Mouse (Mus musculus): Measurements from ENCODE around the gene Abca17. TPM values are rescaled to one million over a fixed set of nuclear protein-coding genes. Genes with fewer than 3 reads are reported as not detected.
A peak's percentile ranks its signal among the peaks of the same experiment; 100 is the strongest.

The Abca17 gene
- polyA plus RNA-seq, 1 experiment from 2014 or later, result not detected

GRCm38 (mm10) chr17:24279907-24280306 lies 71.0 kb downstream of the Abca17 start:
- Histone ChIP-seq H3K27ac (replicated peaks) (no peak overlapping the region), H3K4me1 (replicated peaks) (no peaks in the 10 kb centered on the region; the same call in 1 of the 2 replicates), H3K9ac (no peak overlapping the region), H3K36me3 (replicated peaks) (no peaks in the 10 kb centered on the region), H3K27me3 (no peaks in the 10 kb centered on the region), H3K9me3 (replicated peaks) (no peaks in the 10 kb centered on the region), H3K4me3 (replicated peaks) (no peak overlapping the region), H3K4me2 (no peak overlapping the region)
- WGBS (ENCODE audit: insufficient replicate concordance), result 26% methylated on average over 4 of the region's 4 CpGs
- no peak for ATAC-seq (ENCODE audit: insufficient read depth)

DNA sequence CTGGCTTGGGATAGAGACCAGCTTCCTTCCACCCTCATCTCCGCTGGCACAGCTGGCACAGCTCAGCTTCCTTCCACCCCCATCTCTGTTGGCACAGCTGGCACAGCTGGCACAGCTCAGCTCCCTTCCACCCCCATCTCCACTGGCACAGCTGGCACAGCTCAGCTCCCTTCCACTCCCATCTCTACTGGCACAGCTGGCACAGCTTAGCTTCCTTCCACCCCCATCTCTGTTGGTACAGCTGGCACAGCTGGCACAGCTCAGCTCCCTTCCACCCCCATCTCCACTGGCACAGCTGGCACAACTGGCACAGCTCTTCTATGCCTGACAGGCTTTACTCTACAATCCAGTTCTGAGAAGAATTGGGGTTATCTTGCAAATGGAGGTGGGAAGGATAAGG lies 83.7 kb downstream of the Abca17 start:
- no peaks in the 10 kb centered on the region for H3K4me1 ChIP-seq (replicated peaks)
- H3K27me3 ChIP-seq, result peaks cover 5% of the 10 kb centered on the region; the same call in 1 of the 2 replicates
- no peak overlapping the region for H3K4me3 ChIP-seq (replicated peaks)
- no peak overlapping the region for H3K4me2 ChIP-seq
- H3K9me3 ChIP-seq (replicated peaks), result no peaks in the 10 kb centered on the region
- H3K27ac ChIP-seq (replicated peaks), result no peak overlapping the region
- no peaks in the 10 kb centered on the region for H3K36me3 ChIP-seq (replicated peaks)
- no peak overlapping the region for H3K9ac ChIP-seq
- 66% methylated on average over 1 of the region's 1 CpGs for WGBS (ENCODE audit: insufficient replicate concordance)
- ATAC-seq (ENCODE audit: insufficient read depth), result no peak

GRCm38 (mm10) chr17:24264766-24265165 lies 86.1 kb downstream of the Abca17 start:
- WGBS (ENCODE audit: insufficient replicate concordance), result 56% methylated on average over 2 of the region's 2 CpGs
- Histone ChIP-seq H3K9ac (no peak overlapping the region), H3K9me3 (replicated peaks) (no peaks in the 10 kb centered on the region), H3K27me3 (peaks cover 5% of the 10 kb centered on the region; the same call in 1 of the 2 replicates), H3K27ac (replicated peaks) (no peak overlapping the region), H3K4me3 (replicated peaks) (no peak overlapping the region), H3K36me3 (replicated peaks) (no peaks in the 10 kb centered on the region), H3K4me2 (no peak overlapping the region), H3K4me1 (replicated peaks) (0 out of 2 replicates have a peak, but pooled peaks cover 7% of the 10 kb centered on the region)
- ATAC-seq (ENCODE audit: insufficient read depth), result no peak

- Histone ChIP-seq H3K27ac (replicated peaks) (no peak overlapping the region), H3K9ac (no peak overlapping the region), H3K4me3 (replicated peaks) (no peak overlapping the region), H3K9me3 (replicated peaks) (no peaks in the 10 kb centered on the region), H3K27me3 (no peaks in the 10 kb centered on the region; the same call in 1 of the 2 replicates), H3K4me2 (no peak overlapping the region), H3K36me3 (replicated peaks) (no peaks in the 10 kb centered on the region), H3K4me1 (replicated peaks) (0 out of 2 replicates have a peak, but pooled peaks cover 7% of the 10 kb centered on the region)
- ATAC-seq (ENCODE audit: insufficient read depth), result no peak
- WGBS (ENCODE audit: insufficient replicate concordance), result 24% methylated on average over 4 of the region's 4 CpGs
Observed at GRCm38 (mm10) chr17:24260516-24260915, 90.4 kb downstream of the Abca17 start.

- 0 out of 2 replicates have a peak, but pooled peaks cover 7% of the 10 kb centered on the region for H3K4me1 ChIP-seq (replicated peaks)
- no peak overlapping the region for H3K4me2 ChIP-seq
- 19% methylated on average over 5 of the region's 5 CpGs for WGBS (ENCODE audit: insufficient replicate concordance)
- H3K27ac ChIP-seq (replicated peaks), result no peak overlapping the region
- no peaks in the 10 kb centered on the region for H3K9me3 ChIP-seq (replicated peaks)
- H3K4me3 ChIP-seq (replicated peaks), result no peak overlapping the region
- H3K36me3 ChIP-seq (replicated peaks), result no peaks in the 10 kb centered on the region
- no peak overlapping the region for H3K9ac ChIP-seq
- ATAC-seq (ENCODE audit: insufficient read depth), result no peak
- no peaks in the 10 kb centered on the region; the same call in 1 of the 2 replicates for H3K27me3 ChIP-seq
Observed at GRCm38 (mm10) chr17:24259702-24260101, 91.2 kb downstream of the Abca17 start.

DNA sequence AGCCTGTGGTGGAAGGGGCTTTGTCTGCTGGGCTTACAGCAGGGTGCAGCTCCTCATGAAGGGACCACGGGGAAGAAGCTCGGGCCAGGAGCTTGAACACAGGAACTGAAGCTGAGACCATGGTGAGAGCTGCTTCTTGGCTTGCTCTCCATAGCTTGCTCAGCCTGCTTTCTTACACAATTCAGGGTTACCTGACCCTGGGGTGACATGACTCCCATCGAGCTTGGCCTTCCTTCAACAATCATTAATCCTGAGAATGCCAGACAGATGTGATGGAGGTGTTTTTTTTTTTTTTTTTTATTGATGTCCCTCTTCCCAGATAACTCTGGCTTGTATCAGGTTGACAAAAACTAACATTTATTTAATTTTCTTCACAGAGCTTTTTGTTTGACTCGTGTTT lies 91.9 kb downstream of the Abca17 start:
- no peak overlapping the region for H3K4me2 ChIP-seq
- H3K27ac ChIP-seq (replicated peaks), result no peak overlapping the region
- H3K4me3 ChIP-seq (replicated peaks), result no peak overlapping the region
- ATAC-seq (ENCODE audit: insufficient read depth), result no peak
- H3K9ac ChIP-seq, result no peak overlapping the region
- H3K36me3 ChIP-seq (replicated peaks), result no peaks in the 10 kb centered on the region
- H3K27me3 ChIP-seq, result no peaks in the 10 kb centered on the region; the same call in 1 of the 2 replicates
- H3K9me3 ChIP-seq (replicated peaks), result no peaks in the 10 kb centered on the region
- H3K4me1 ChIP-seq (replicated peaks), result 0 out of 2 replicates have a peak, but pooled peaks cover 7% of the 10 kb centered on the region
- 51% methylated on average over 4 of the region's 4 CpGs for WGBS (ENCODE audit: insufficient replicate concordance)

- no peak for ATAC-seq (ENCODE audit: insufficient read depth)
- Histone ChIP-seq H3K9ac (peak overlapping the region; percentile 87), H3K27ac (replicated peaks) (peak overlapping the region; percentile 94), H3K4me1 (replicated peaks) (peaks cover 43% of the 10 kb centered on the region), H3K27me3 (no peaks in the 10 kb centered on the region), H3K36me3 (replicated peaks) (peaks cover 27% of the 10 kb centered on the region), H3K4me3 (replicated peaks) (peak overlapping the region; percentile 84), H3K9me3 (replicated peaks) (no peaks in the 10 kb centered on the region), H3K4me2 (peak overlapping the region; percentile 90)
- 84% methylated on average over 2 of the region's 2 CpGs for WGBS (ENCODE audit: insufficient replicate concordance)
Observed at GRCm38 (mm10) chr17:24252329-24252728, 98.5 kb downstream of the Abca17 start.

DNA sequence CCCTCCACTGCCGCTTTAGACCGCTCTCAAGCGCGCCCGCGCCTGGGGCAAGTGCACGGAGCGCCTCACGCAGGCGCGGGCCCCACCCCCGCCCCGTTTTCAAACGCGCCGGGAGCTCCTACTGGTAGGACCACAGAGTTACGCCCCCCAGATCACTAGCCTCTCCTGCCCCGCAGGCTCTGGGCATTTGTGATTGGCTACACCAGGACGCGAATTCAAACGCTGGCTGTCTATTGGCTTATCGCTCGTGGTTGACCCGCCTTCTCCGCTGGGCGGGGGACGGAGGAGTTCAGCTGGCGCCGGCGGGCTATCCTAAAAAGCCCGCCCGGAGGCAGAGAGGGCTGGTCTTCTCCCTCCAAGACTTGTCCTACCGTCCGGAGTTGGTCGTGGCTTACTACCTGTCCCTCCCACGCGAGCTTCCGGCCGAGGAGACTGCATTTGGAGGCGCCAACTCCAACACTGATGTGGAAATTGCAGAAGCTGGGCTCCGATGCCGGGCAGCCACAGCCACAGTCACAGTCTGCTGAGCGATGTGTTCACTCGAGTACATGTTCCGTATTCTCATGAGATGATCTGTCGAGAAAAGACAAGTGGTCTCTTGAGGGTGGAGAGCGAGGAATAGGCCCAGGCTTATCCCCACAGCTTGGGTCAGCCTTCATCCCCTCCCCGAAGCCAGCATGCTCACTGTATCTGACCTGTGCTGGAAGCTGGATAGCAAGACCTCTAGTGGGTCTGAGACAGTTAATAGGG lies 99.4 kb downstream of the Abca17 start, which contains the start of gene Ccnf:
Ccnf (minus strand) TSS at position 165 of the 750 bp plus-strand sequence.
- peaks cover 35% of the 10 kb centered on the region for H3K36me3 ChIP-seq (replicated peaks)
- H3K9ac ChIP-seq, result peak within 1 kb of the TSS; percentile 87
- peaks cover 44% of the 10 kb centered on the region for H3K4me1 ChIP-seq (replicated peaks)
- H3K4me3 ChIP-seq (replicated peaks), result peak within 1 kb of the TSS; percentile 84
- peak within 1 kb of the TSS; percentile 90 for H3K4me2 ChIP-seq
- peak within 1 kb of the TSS; percentile 94 for H3K27ac ChIP-seq (replicated peaks)
- H3K9me3 ChIP-seq (replicated peaks), result no peaks in the 10 kb centered on the region
- H3K27me3 ChIP-seq, result no peaks in the 10 kb centered on the region
- ATAC-seq (ENCODE audit: insufficient read depth), result peak; percentile 99
- under 1% methylated on average over 48 of the region's 48 CpGs for WGBS (ENCODE audit: insufficient replicate concordance)

DNA sequence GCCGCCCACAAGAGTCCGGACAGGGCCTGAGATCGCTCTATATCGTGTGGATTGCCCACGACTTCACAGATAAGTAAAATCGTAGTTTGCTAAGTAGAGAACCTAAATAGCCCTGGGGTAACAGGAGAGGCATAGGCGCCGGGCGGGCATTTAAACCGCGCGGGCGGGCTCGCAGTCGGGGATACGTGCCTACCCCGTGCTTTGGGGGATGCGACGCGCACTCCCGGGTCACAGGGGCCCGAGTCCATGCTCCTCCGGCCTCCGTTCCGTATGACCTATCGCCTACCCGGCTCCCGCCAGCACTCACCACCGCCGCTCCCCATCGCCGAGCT lies 99.9 kb downstream of the Abca17 start:
- ATAC-seq (ENCODE audit: insufficient read depth), result no peak; the same call in 1 of the 2 replicates
- under 1% methylated on average over 32 of the region's 32 CpGs for WGBS (ENCODE audit: insufficient replicate concordance)
- H3K4me2 ChIP-seq, result peak overlapping the region; percentile 80
- no peaks in the 10 kb centered on the region for H3K9me3 ChIP-seq (replicated peaks)
- H3K4me3 ChIP-seq (replicated peaks), result peak overlapping the region; percentile 84
- peak overlapping the region; percentile 85 for H3K27ac ChIP-seq (replicated peaks)
- H3K9ac ChIP-seq, result peak overlapping the region; percentile 84
- H3K36me3 ChIP-seq (replicated peaks), result peaks cover 40% of the 10 kb centered on the region
- H3K4me1 ChIP-seq (replicated peaks), result peaks cover 48% of the 10 kb centered on the region
- no peaks in the 10 kb centered on the region for H3K27me3 ChIP-seq

DNA sequence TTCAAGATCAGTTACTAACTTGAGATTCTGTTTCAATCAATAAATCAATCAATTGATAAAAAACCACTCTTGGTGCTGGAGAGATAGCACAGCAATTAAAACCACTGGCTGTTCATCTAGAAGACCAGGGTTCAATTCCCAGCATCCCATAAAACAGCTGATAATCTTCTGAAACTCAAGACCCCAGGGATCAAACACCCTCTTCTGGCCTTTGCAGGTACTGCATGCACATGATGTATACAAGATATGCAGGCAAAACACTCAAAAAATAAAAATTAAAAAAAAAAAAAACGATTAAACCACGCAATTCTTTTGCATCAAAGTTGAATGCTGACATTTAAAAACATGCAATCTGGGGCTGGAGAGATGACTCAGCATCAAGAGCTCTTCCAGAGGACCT lies 102.2 kb downstream of the Abca17 start:
- Histone ChIP-seq H3K9me3 (replicated peaks) (0 out of 2 replicates have a peak, but pooled peaks cover 3% of the 10 kb centered on the region), H3K9ac (no peak overlapping the region), H3K36me3 (replicated peaks) (peaks cover 58% of the 10 kb centered on the region), H3K27me3 (no peaks in the 10 kb centered on the region), H3K4me1 (replicated peaks) (peaks cover 48% of the 10 kb centered on the region), H3K4me2 (peak overlapping the region; percentile 80), H3K4me3 (replicated peaks) (peak overlapping the region; percentile 84; the same call in 1 of the 2 replicates), H3K27ac (replicated peaks) (no peak overlapping the region)
- WGBS (ENCODE audit: insufficient replicate concordance), result 91% methylated on average over 2 of the region's 2 CpGs
- ATAC-seq (ENCODE audit: insufficient read depth), result no peak

DNA sequence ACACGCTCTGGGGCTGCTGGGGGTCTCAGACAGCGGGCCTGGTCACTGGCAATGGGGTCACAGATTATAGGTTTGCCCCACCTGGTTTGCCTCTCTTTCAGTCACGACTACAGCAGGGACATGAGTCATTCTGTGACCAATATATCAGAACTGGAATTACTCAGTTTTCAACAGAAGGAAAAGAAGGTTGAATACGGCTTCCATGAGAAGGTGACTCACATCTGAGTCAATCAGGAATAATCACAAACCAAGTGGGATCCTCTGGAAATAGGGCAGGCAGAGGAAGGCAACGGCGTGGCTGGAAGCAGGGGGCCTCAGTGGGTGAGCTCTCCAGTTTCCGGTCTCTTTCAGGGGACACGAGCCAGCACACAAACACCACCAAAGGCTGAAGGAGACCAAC lies 106.8 kb downstream of the Abca17 start:
- Histone ChIP-seq H3K36me3 (replicated peaks) (peaks cover 95% of the 10 kb centered on the region), H3K9ac (no peak overlapping the region), H3K4me1 (replicated peaks) (peaks cover 20% of the 10 kb centered on the region), H3K9me3 (replicated peaks) (0 out of 2 replicates have a peak, but pooled peaks cover 3% of the 10 kb centered on the region), H3K27me3 (no peaks in the 10 kb centered on the region), H3K4me3 (replicated peaks) (no peak overlapping the region), H3K4me2 (no peak overlapping the region), H3K27ac (replicated peaks) (no peak overlapping the region)
- 96% methylated on average over 8 of the region's 8 CpGs for WGBS (ENCODE audit: insufficient replicate concordance)
- no peak for ATAC-seq (ENCODE audit: insufficient read depth)

Measured in liver, embryonic 15.5 days (tissue).